Mouse (Mus musculus): ENCODE data around the gene Endog.
"Not testable (repeated sequence)": the region's sequence is repeated elsewhere in the genome, so short reads cannot be mapped to it uniquely, and the experiment has no call there.

Endog gene

DNA sequence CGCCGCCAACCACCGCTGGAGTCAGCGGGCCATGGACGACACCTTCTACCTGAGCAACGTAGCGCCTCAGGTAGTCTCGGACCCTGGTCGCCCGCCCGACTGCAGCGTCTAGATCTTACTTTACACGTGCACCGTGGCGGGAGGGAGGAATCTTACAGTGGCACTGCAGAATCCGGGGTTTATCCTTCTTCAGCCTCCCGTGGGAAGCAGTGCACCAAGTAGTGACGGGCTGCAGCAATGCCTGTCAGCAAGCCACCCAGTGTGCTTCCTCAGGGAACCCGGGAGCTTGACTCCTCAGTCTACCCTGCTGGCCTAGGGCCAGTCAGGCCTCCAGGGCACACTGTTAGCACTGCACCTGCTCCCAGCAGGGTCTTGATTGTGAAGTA, 697 bp downstream of the Endog start:
- DNase-seq: no peak

DNA sequence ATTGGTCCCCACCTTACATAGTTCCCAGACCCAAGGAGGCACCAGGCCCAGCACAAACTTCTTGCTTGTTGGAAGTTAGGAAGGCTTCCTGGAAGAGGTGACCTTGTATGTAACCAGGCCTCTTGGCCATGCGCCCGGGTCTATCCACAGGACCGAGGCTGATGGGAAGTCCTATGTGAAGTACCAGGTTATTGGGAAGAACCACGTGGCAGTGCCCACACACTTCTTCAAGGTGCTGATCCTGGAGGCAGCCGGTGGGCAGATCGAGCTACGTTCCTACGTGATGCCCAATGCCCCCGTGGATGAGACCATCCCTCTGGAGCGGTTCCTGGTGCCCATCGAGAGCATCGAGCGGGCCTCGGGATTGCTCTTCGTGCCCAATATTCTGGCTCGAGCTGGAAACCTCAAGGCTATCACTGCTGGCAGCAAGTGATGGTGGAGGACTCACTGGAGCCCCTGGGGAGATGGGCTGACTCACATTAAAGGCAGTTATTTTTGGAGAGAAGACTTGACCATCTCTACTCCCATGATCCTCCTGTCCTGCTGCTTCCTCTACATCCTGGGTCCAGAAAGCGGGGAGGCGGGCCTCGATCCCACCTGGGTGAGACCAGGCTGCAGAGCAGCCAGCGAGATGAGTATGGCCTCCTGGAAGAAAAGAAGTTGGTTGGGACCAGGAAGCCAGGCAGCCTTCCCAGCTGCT, 2.4 kb downstream of the Endog start:
- peak in 1 of 2 experiments; percentile 48 for DNase-seq

DNA sequence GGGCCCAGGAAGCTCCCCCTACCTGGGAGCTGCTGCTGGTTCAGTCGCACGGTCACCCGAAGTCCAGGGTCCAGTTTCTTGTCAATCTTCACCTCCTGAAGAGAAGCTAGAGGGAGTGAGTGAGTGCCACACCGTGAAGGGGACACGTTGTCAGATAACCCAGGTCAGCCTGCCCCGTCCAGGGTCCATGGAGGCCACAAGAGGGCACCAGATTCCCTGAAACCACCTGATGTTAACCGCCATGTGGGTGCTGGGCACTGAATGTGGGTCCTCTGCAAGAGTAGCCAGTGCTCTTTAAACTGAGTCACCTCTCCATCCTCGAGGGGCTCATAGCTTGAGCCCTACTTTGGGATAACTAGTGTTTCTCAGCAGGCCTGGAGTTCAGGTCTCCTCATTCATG, 4.6 kb downstream of the Endog start:
- peak in 1 of 2 experiments; percentile 37 for DNase-seq

DNA sequence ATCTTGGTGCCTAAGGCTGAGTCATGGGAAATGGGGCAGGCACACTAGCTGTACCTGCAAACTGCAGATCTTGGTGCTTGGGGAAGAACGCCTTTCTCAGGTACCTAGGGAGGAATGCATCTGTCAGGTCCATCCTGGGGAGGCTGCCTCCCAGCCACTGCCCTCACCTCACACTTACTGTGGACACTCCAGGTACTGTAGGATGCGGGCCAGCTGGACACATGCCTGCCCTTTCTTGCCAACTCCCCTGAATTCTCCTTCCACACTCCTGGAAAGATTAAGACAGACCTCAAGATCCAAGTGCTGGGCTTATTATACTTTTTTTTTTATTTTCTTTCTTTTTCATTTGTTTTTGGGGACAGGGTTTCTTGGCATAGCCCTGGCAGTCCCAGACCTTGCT, 5.3 kb downstream of the Endog start:
- DNase-seq: peak in 1 of 2 experiments; percentile 54

DNA sequence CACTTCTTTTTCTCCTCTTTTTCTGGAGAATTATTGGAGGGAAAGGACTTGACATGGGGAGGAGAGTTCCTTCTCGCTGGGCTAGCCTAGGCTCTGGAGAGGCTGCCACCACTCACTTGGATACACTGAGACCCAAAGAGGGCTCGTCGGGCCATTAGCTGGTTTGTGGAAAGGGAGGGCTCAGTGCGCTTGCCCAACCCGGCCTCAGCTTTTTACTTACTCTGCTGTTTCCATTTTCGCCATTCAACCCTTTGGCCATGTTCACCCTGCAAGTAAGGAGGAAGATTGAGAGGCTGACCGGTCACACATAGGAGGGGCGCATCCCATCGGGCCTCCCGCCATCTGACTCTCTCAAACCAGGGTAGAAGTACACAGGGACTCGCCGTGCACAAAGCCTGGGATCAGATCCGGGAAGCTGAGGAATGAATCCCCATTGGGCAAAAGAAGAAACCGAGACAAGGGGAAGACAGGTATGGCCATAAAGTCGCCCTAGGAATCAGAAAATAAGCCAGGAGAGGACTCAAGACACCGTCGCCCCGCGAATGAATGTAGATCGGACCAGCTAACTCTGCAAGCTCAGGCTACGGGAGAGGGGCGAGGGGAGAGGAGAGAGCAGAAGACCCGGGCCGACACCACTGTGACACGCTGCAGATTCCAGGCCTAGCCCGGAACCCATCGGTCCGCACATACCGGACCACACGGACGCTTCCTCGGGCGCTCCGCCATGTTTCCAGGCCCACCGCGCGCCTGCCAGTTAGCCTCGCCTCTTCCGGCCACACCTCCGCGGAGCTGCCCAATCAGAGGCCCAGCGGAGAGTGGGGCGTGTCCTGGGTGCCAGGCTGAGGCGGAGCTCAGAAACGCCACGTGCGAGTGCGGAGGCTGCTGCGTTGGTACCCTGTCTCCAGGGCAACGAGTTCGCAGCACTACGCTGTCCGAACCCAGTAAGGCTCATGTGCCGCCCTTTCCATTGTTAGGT, 6.7 kb downstream of the Endog start, which contains the start of gene Spout1:
Spout1 (minus strand) TSS at position 760 of the 976 bp plus-strand sequence.
- DNase-seq: peak; percentile 93 to 98

DNA sequence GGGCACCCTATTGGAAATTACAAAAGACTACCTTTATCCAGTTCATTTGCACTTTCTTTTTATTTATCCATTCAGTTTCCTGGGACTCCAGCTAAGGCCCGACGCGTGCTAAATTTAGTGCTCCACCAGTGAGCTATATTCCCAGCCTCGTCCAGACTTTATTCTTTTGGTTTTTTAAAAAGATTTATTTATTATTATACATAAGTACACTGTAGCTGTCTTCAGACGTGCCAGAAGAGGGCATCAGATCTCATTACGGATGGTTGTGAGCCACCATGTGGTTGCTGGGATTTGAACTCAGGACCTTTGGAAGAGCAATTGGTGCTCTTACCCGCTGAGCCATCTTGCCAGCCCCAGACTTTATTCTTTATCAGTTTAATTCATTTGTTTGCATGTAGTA, 7.4 kb downstream of the Endog start:
- not testable (repeated sequence) for DNase-seq

DNA sequence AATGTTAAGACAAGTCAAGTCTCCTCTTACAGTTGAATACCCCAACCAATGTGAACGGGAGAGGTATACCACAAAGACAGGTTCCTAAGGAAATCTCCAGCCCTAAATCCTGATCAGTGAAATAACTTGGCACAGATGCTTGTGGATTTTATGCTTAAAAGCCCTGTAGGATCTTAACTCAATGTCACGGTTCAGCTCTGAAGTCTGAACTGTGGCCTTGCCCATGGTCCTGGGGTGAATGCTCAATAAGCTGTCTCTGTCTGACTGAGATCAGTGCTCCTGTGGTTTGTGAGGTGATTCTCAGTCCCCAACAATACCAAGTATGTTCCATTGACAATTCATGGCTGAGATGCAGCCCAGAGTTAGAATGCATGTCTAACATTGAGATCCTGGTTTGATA, 11.1 kb downstream of the Endog start:
- no peak for DNase-seq

DNA sequence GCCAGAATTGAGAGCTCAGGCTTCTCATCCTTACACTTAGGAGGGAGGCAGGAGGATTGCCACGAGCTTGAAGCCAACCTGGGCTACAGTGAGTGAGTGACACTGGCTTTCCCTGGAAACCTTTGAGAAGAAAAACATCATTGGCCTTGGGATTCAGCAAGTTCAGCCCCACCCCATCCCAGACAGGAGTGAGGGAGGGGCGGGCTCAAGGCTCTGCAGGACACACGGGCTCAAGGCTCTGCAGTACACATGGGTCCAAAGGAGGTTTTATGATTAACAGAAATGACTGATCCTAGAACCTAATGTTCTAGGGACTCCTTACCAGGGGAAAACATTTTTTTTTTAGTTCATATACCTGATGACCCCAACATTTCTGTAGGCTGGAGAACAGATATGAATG, 12.4 kb downstream of the Endog start:
- DNase-seq: no peak

DNA sequence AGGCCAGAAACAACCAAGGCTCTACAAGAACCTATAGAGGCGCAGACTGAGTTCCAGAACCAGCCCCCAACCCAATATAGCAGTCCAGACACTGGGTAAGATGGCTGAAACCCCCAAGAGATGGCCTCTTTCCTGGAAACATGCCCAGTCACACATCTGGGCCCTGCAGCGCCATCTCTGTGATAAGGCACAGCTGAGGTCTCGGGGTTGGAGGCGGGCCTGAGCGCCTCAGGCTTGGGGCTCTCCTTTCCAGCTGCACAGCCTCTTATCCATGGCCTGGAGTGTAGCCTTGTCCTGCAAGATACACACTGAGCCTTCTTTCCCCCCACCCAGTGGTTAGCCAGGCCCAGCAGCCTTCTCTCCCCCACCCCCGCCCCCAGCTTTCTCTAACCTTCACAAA, 14.0 kb downstream of the Endog start:
- DNase-seq: no peak

DNA sequence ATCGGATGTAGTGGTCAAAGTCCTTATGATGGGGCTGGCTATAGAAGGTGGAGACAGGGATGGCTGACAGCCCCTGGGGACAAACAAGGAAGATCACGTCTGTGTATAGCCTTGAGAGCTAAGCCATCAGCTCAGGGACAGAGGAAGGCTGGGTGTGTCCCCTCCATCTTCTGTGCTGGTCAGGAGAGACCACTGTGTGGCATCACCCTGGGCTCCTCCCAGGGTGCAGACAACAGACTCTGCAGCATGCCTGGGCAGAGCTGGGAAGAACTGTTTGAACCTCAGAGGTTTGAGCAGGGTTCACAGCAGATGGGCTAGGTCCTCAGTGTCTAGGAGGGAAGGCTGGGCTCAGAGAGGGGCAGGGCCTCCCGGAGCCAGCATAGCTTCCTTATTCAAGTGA, 14.4 kb downstream of the Endog start:
- DNase-seq: no peak

DNA sequence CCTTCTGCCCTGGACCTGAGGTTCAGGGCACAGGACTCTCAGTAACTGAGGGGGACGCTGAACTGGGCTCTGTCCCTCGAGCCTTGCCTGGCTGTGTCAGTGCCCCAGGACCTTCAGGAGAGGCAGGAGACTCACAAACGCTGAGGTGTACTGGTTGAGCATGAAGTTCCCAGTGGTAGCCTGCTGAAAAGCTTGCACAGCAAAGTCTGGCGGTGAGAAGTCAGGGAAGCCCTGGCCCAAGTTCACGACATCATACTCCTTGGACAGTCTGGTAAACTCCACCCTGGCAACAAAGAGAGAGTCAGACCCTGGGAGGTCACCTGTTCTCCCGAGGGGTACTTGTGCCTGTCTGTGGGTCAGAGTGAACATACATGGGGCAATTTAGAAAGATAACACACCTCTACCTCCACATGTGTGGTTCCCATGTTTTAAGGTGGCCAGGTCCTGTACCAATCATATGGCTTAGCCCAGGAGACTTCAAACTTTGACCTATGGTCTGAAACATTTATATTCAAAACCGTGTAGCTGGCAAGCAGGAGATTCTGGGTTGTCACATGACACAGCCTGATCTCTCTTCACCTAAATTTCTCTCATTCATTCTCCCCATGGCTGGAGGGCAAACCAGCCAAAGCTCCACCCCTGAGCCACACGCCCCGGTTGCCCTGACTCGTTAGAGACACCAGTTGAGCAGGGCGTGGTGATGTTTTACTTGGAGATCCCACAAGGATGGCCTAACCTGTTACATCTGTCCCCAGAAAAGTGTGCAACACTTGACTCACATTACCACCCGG, 20.7 kb downstream of the Endog start:
- DNase-seq: no peak

DNA sequence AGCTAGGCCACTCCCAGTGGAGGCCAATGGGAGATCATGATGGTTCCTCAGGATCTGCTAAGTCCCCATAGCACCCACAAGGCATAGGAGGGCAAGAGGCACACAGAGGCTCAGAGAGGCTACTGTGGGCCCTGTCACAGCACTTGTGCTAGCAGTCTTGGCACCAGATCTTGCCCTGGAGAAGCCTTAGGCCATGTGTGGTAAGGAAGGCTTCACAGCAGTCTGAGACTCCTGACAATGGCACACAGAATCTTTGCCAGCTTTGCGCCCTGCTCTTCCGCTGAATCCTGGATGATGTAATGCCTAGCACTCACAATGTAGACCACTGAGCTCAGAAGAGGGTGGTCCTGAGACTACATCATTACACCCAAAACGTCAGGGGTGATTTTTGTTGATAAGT, 23.4 kb downstream of the Endog start:
- no peak for DNase-seq

DNA sequence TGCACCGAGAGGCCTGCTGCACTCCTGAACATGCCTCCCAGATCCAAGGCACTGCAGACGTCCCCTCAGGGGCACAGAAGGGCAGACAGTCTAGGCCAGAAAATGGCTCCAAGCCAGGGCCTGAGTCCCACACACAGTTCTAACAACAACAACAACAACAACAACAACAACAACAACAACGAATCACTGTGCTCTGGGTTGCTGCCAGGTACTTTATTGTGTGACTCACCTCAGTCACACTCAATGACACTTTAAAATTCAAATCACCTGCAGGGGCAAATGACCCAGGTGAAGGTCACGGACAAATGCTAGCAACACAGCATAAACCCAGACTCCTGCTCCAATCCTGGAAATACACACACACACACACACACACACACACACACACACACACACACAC, 26.7 kb downstream of the Endog start:
- no peak for DNase-seq

DNA sequence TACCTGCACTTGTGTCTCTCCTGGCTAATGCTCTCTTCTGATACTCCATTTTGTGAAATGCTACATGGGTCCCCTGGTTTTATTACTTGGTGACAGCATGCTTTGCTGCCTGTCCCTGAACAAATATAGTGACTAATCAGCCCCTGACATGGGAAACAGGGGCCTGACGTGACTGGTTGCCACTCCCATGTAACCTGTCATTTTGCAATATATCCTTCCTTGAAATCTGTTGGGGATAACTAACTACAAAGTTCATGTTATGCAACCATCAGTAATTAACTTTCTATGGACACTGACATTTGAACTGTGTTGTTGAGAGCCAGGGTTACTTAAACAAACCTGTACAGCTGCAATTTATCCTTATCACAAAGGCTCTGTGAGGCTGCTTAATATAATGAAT, 28.7 kb downstream of the Endog start:
- no peak for DNase-seq

DNA sequence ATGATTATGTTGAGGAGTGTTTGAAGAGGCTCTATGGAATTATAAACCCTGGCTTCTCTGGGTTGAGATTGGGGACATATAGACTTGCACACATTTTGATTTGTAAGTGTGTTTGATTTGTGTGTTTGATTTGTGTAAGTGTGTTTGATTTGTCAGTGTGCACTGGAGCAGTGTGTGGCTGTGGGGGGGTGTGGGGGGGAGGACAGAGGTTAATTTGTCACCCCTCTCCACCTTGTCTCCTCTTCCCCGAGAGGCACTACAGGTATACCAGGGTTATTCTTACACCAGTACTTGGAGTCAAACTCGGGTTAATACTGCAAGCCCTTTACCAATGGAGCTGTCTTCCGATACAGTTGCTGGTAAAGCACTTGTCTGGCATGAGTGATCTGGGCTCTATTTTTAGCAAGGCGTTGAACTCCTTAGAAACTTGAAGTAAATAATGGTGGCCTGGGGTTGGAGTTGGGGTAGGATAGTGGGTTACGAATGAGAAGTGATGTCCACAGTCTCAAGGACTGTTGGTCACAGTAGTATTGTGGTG, 29.2 kb downstream of the Endog start:
- no peak for DNase-seq

DNA sequence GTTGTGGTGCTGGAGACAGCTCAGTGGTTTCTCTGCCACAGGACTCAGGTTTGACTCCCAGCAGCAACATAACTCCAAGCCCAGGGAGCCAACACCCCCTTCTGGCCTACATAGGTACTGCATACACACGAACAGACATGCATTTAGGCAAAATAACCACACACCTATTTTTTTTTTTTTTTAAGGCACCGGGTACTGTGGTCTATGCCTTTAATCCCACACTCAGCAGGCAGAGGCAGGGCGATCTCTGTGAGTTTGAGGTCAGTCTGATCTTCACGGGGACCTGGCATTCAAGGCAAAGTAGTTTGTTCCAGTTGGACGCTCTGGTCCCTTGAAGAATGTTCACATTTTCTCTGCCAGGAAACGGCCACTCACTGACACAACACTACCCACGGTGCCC, 32.1 kb downstream of the Endog start:
- peak in 1 of 2 experiments; percentile 48 for DNase-seq

DNA sequence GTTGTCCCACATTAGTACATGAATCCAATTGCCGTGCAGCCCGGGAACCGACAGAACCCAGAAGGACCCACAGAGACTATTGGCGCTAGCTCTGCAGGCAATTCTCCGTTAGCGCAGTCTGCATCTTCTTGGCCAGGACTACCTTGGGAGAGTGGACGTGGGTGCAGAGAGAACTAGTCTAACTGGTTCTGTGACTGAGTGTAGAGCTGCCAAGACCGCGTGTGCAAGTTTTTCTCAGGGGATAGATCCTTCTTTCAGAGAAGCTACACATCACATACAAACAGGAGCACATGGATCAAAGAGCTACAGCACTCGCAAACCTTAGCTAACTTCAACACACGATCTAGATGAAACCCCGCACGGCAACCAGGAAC, 33.9 kb downstream of the Endog start:
- DNase-seq: peak in 1 of 2 experiments; percentile 50

DNA sequence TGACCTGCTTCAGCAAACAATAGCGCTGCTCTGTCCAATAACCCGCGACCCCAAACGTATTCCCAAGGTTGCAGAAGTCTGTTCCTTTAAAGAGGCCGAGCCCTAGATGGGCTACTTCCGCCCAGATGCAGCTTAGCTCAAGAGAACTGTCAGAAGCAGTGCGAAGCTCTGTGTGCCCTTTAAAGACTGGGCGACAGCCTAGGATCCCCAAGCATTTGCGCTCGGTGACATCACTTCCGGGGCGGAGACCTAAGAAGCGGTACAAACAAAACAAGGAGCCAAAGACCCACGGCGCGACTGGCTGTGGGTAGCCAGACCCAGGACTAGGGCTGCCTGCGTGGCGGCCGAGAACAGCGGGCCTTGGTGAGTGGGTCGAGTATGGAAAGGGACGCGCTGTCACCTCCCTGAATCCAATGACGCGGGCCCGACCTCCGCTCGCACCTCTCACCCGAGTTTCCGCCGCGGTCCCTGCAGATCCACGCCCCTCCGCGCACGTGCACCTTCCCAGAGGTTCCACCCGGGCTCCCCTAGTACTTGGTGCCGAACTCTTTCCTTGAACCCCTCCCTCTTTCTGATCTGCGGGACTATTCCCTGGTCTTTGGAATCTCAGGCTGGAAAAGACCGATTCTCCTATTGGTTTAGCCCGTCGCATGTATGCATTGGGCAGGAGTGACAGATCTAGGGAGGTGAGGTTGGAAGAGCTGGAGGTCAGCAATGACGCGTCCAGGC, 34.5 kb downstream of the Endog start, which contains the start of gene Kyat1:
Kyat1 (minus strand) TSS at position 219 of the 729 bp plus-strand sequence.
- peak; percentile 94 to 95 for DNase-seq

DNA sequence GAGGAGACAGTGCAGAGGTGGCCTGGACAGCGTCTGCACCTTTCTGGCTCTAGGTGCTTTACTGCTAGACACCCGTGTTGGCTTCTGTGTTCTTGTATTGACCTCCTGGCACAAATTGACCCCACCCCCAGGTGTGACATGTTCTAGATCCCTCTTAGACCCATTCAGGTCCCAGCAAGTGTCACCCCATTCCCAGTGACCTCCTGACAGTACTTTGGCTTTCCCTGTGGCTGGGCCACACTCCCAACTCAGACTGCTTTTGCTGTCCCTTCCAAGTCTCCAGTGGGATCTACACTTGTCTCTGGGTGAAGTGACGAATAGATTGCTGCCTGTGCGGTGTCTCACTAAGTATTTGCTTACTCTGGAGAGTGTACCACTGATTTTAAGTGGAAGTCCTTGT, 36.1 kb downstream of the Endog start:
- no peak for DNase-seq

DNA sequence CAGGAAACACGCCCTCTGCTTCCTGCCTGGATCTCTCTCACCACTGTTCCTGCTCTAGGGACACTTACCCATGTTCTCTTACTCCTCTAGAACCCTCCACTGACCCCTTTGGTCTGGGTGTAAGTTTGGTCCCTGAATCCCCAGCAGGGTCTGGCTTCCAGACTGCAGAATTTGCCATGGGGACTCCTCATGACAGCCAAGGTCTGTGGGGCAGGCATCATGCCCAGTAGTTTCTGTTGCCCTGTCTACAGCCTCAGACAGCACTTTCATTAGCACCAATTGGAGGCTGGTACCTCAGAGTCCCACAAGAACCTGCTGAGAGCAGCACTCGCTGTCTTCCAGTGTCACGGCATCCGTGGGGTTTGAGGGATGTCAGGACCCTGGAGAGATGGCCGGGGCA, 36.6 kb downstream of the Endog start:
- no peak for DNase-seq

DNA sequence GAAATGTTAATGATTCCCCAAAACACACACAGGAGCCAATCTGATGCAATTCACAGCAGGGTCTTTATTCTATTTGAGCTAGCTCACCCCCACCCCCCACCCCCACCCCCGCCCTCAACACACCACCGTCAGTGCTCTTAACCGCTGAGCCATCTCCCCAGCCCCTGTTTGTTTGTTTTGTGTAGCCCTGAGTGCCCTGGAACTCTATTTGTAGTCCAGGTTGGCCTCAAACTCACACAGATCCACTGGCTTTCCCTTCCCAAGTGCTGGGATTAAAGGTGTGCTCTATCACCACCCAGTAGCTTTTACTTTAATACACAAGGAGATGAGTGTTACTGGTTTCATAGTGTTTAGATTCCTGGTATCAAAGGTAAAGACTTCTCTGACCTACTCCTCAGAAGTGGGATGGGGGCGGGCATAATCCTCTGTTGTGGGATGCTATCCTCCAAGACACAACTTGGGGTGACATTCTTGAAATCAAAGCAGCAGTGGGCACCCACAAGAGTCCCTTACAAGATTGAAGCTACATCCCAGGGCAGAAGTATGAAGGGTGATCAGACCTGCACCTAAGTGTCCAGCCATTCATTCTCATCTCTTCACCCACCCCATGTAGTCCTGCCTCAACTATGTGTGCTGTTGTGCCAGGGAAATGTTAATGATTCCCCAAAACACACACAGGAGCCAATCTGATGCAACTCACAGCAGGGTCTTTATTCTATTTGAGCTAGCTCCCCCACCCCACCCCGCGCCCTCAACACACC, 40.3 kb downstream of the Endog start:
- DNase-seq: no peak
